Mouse (Mus musculus): ENCODE measurements at regions not wholly inside any gene's neighbourhood (a gene's known extent, or its start where the extent isn't known, plus 50 kb on each side); places are given as distances from the start of the nearest gene placed in this dataset.

GRCm38 (mm10) chr15:67472979-67473378 lies 972.3 kb upstream of the Lrrc6 start:
- TF ChIP-seq CTCF (conservative IDR thresholded peaks at IDR 0.05; ENCODE audit: insufficient read depth, insufficient read length, low read depth, low read length) (no peak), POLR2A (IDR thresholded peaks at IDR 0.05; ENCODE audit: low read depth, low read length) (no peak)
